Mouse (Mus musculus) heart, embryonic 10.5 days (tissue): ENCODE data around the gene Pspc1. TPM values are rescaled to one million over a fixed set of nuclear protein-coding genes. Genes with fewer than 3 reads are reported as not detected.
"Not testable (repeated sequence)": the region's sequence is repeated elsewhere in the genome, so short reads cannot be mapped to it uniquely, and the experiment has no call there.

ENCODE experiments used
- DNase-seq: peaks from one replicate; pipeline ENCODE4 v3.0.0-alpha.2; 2017; ENCODE audit warnings: low spot score
- H3K27ac ChIP-seq: fragments of 300-500 bp; sonication (generic); 2 replicates; pipeline ENCODE4 v1.5.1; 2016; ENCODE audit warnings: mild to moderate bottlenecking
- H3K27me3 ChIP-seq: fragments of 300-500 bp; sonication (generic); 2 replicates; pipeline ENCODE4 v1.6.1; 2016; ENCODE audit warnings: mild to moderate bottlenecking; ENCODE audit not compliant: poor library complexity, insufficient read depth, severe bottlenecking
- H3K36me3 ChIP-seq: fragments of 300-500 bp; sonication (generic); 2 replicates; pipeline ENCODE4 v1.6.1; 2016; ENCODE audit warnings: mild to moderate bottlenecking, moderate library complexity
- H3K4me1 ChIP-seq: fragments of 300-500 bp; sonication (generic); 2 replicates; pipeline ENCODE4 v1.6.1; 2016; ENCODE audit warnings: mild to moderate bottlenecking
- H3K4me3 ChIP-seq: fragments of 300-500 bp; sonication (generic); 2 replicates; pipeline ENCODE4 v1.5.1; 2016; ENCODE audit warnings: mild to moderate bottlenecking, moderate library complexity
- H3K9me3 ChIP-seq: fragments of 300-500 bp; sonication (generic); 2 replicates; pipeline ENCODE4 v1.6.1; 2016; ENCODE audit warnings: mild to moderate bottlenecking, moderate library complexity
- WGBS: fragments of 180-500 bp; shearing (Covaris S2); methylation state at CpG from one replicate; pipeline ENCODE4 v1.1.7; 2016; 5-methylcytosine and 5-hydroxymethylcytosine counted together
- polyA plus RNA-seq: library from polyadenylated mRNA; unstranded; fragments of >200 nt; fragmentation: Nextera tagmentation; extraction: Ambion mirVana; gene quantifications from 2 replicates; pipeline ENCODE4 v1.2.1, GENCODE M21; 2016

Pspc1 gene
- polyA plus RNA-seq, 1 experiment from 2014 or later, result 29.2 TPM

GRCm38 (mm10) chr14:56776571-56777238 is 1.4 kb downstream of the Pspc1 start:
- 32% methylated on average over 11 of the region's 11 CpGs for WGBS
- Histone ChIP-seq H3K4me1 (peaks cover 20% of the 10 kb centered on the region), H3K27me3 (no peaks in the 10 kb centered on the region), H3K4me3 (peak overlapping the region; percentile 97), H3K27ac (no peak overlapping the region), H3K9me3 (no peaks in the 10 kb centered on the region), H3K36me3 (peaks cover 10% of the 10 kb centered on the region)
- DNase-seq, result no peak

GRCm38 (mm10) chr14:56775416-56775815 is 2.7 kb downstream of the Pspc1 start:
- Histone ChIP-seq H3K9me3 (no peaks in the 10 kb centered on the region), H3K27me3 (no peaks in the 10 kb centered on the region), H3K36me3 (peaks cover 21% of the 10 kb centered on the region), H3K27ac (no peak overlapping the region), H3K4me1 (peaks cover 20% of the 10 kb centered on the region), H3K4me3 (peak overlapping the region; percentile 97)
- 62% methylated on average over 4 of the region's 4 CpGs for WGBS
- no peak for DNase-seq

- H3K9me3 ChIP-seq, H3K27ac ChIP-seq, DNase-seq, H3K4me3 ChIP-seq, H3K27me3 ChIP-seq, H3K4me1 ChIP-seq: not testable (repeated sequence)
- peaks cover 67% of the 10 kb centered on the region for H3K36me3 ChIP-seq
- 95% methylated on average over 2 of the region's 2 CpGs for WGBS
Measured at GRCm38 (mm10) chr14:56766438-56766837, 11.7 kb downstream of the Pspc1 start.

- H3K27me3 ChIP-seq, H3K4me1 ChIP-seq, H3K4me3 ChIP-seq, DNase-seq, H3K9me3 ChIP-seq, H3K27ac ChIP-seq: not testable (repeated sequence)
- peaks cover 68% of the 10 kb centered on the region for H3K36me3 ChIP-seq
- 93% methylated on average over 3 of the region's 3 CpGs for WGBS
Measured at GRCm38 (mm10) chr14:56765117-56765516, 13.0 kb downstream of the Pspc1 start.

- DNase-seq, result no peak
- WGBS, result 93% methylated on average over 4 of the region's 4 CpGs
- no peak overlapping the region for H3K27ac ChIP-seq
- no peak overlapping the region for H3K4me3 ChIP-seq
- no peaks in the 10 kb centered on the region for H3K27me3 ChIP-seq
- H3K9me3 ChIP-seq, result no peaks in the 10 kb centered on the region
- H3K36me3 ChIP-seq, result peaks cover 61% of the 10 kb centered on the region
- H3K4me1 ChIP-seq, result no peaks in the 10 kb centered on the region
Measured at GRCm38 (mm10) chr14:56751282-56751681, 26.8 kb downstream of the Pspc1 start.

GRCm38 (mm10) chr14:56740175-56740574 is 37.9 kb downstream of the Pspc1 start:
- WGBS, result 88% methylated on average over 1 of the region's 1 CpGs

GRCm38 (mm10) chr14:56726493-56726892 is 51.6 kb downstream of the Pspc1 start:
- Histone ChIP-seq H3K27me3 (no peaks in the 10 kb centered on the region), H3K36me3 (peaks cover 25% of the 10 kb centered on the region; the same call in 1 of the 2 replicates), H3K4me1 (no peaks in the 10 kb centered on the region), H3K4me3 (no peak overlapping the region), H3K9me3 (no peaks in the 10 kb centered on the region), H3K27ac (no peak overlapping the region)
- DNase-seq, result no peak
- WGBS, result 74% methylated on average over 1 of the region's 1 CpGs

More at GRCm38 (mm10) chr14:56740175-56740574, 37.9 kb downstream of the Pspc1 start:
- H3K27me3 ChIP-seq, result no peaks in the 10 kb centered on the region
- no peak overlapping the region for H3K27ac ChIP-seq
- H3K36me3 ChIP-seq, result peaks cover 28% of the 10 kb centered on the region
- no peaks in the 10 kb centered on the region for H3K9me3 ChIP-seq
- H3K4me3 ChIP-seq, result no peak overlapping the region
- H3K4me1 ChIP-seq, result no peaks in the 10 kb centered on the region
- no peak for DNase-seq

GRCm38 (mm10) chr14:56705687-56706086 is 72.4 kb downstream of the Pspc1 start:
- peaks cover 19% of the 10 kb centered on the region; the same call in 1 of the 2 replicates for H3K4me1 ChIP-seq
- DNase-seq, result no peak
- H3K27me3 ChIP-seq, result no peaks in the 10 kb centered on the region
- no peak overlapping the region for H3K4me3 ChIP-seq
- H3K9me3 ChIP-seq, result no peaks in the 10 kb centered on the region
- peaks cover 17% of the 10 kb centered on the region for H3K36me3 ChIP-seq
- WGBS, result 69% methylated on average over 4 of the region's 4 CpGs
- H3K27ac ChIP-seq, result no peak overlapping the region

- Histone ChIP-seq H3K27ac (no peak overlapping the region), H3K27me3 (no peaks in the 10 kb centered on the region), H3K4me1 (peaks cover 19% of the 10 kb centered on the region; the same call in 1 of the 2 replicates), H3K4me3 (no peak overlapping the region), H3K36me3 (peaks cover 38% of the 10 kb centered on the region), H3K9me3 (no peaks in the 10 kb centered on the region)
- no peak for DNase-seq
- WGBS, result 88% methylated on average over 4 of the region's 4 CpGs
Measured at GRCm38 (mm10) chr14:56702644-56703043, 75.5 kb downstream of the Pspc1 start.

GRCm38 (mm10) chr14:56697836-56698235 is 80.3 kb downstream of the Pspc1 start:
- Histone ChIP-seq H3K9me3 (no peaks in the 10 kb centered on the region), H3K4me1 (no peaks in the 10 kb centered on the region), H3K4me3 (no peak overlapping the region), H3K27ac (no peak overlapping the region), H3K36me3 (peaks cover 78% of the 10 kb centered on the region), H3K27me3 (no peaks in the 10 kb centered on the region)
- 92% methylated on average over 5 of the region's 5 CpGs for WGBS
- DNase-seq, result no peak

- Histone ChIP-seq H3K9me3 (no peaks in the 10 kb centered on the region), H3K4me1 (no peaks in the 10 kb centered on the region), H3K4me3 (no peak overlapping the region), H3K36me3 (peaks cover 98% of the 10 kb centered on the region), H3K27me3 (no peaks in the 10 kb centered on the region), H3K27ac (no peak overlapping the region)
- WGBS, result 87% methylated on average over 3 of the region's 3 CpGs
- DNase-seq, result no peak
Measured at GRCm38 (mm10) chr14:56695495-56695894, 82.6 kb downstream of the Pspc1 start.

- WGBS, result 92% methylated on average over 1 of the region's 1 CpGs
- Histone ChIP-seq H3K36me3 (peaks cover 98% of the 10 kb centered on the region), H3K27ac (no peak overlapping the region), H3K4me1 (no peaks in the 10 kb centered on the region), H3K4me3 (no peak overlapping the region), H3K27me3 (no peaks in the 10 kb centered on the region), H3K9me3 (no peaks in the 10 kb centered on the region)
- DNase-seq, result no peak
Measured at GRCm38 (mm10) chr14:56689766-56690165, 88.3 kb downstream of the Pspc1 start.

- no peak for DNase-seq
- Histone ChIP-seq H3K4me1 (no peaks in the 10 kb centered on the region), H3K27me3 (no peaks in the 10 kb centered on the region), H3K36me3 (peaks cover 98% of the 10 kb centered on the region), H3K27ac (no peak overlapping the region), H3K4me3 (no peak overlapping the region), H3K9me3 (no peaks in the 10 kb centered on the region)
- WGBS, result 92% methylated on average over 1 of the region's 1 CpGs
Measured at GRCm38 (mm10) chr14:56689116-56689515, 89.0 kb downstream of the Pspc1 start.

- Histone ChIP-seq H3K27ac (no peak overlapping the region), H3K4me3 (no peak overlapping the region), H3K4me1 (no peaks in the 10 kb centered on the region), H3K36me3 (peaks cover 94% of the 10 kb centered on the region), H3K27me3 (no peaks in the 10 kb centered on the region), H3K9me3 (no peaks in the 10 kb centered on the region)
- 47% methylated on average over 1 of the region's 1 CpGs for WGBS
- DNase-seq, result no peak
Measured at GRCm38 (mm10) chr14:56685426-56685825, 92.7 kb downstream of the Pspc1 start.
